Mouse (Mus musculus) bone marrow macrophage, adult 2 months (primary cell): ENCODE measurements around the gene Nmnat2. TPM values are rescaled to one million over a fixed set of nuclear protein-coding genes. Genes with fewer than 3 reads are reported as not detected.

Source experiments
- H3K27ac ChIP-seq: 2 replicates; pipeline ENCODE4 v1.5.1; 2012; ENCODE audit warnings: low read depth, low read length; ENCODE audit not compliant: insufficient read depth
- H3K4me1 ChIP-seq: 2 replicates; pipeline ENCODE4 v1.6.1; 2012; ENCODE audit warnings: low read length; ENCODE audit not compliant: control insufficient read depth, insufficient read depth
- H3K4me3 ChIP-seq: 2 replicates; pipeline ENCODE4 v1.5.1; 2012; ENCODE audit warnings: mild to moderate bottlenecking, low read length, moderate library complexity; ENCODE audit not compliant: insufficient read depth
- CTCF ChIP-seq: IDR thresholded peaks from 2 replicates; pipeline ENCODE4 v1.5.1; 2012; ENCODE audit warnings: low read depth, mild to moderate bottlenecking, low read length, moderate library complexity
- POLR2A ChIP-seq: IDR thresholded peaks from 2 replicates; pipeline ENCODE4 v1.6.1; 2012; ENCODE audit warnings: mild to moderate bottlenecking, low read depth, low read length, borderline replicate concordance
- polyA plus RNA-seq: library from polyadenylated mRNA; stranded (reverse); fragments of >200 nt; gene quantifications from 2 replicates; pipeline ENCODE4 v1.2.4, GENCODE M21; 2012; ENCODE audit not compliant: missing spikeins, insufficient read depth, insufficient read length

Gene Nmnat2
- polyA plus RNA-seq, 1 experiment = not detected

- Histone ChIP-seq H3K27ac (no peak overlapping the region), H3K4me1 (no peaks in the 10 kb centered on the region), H3K4me3 (no peak overlapping the region)
- TF ChIP-seq POLR2A (no peak), CTCF (no peak)
Measured at GRCm38 (mm10) chr1:152954167-152954566, 626 bp upstream of the Nmnat2 start.

GRCm38 (mm10) chr1:152955564-152956211 is 895 bp downstream of the Nmnat2 start:
- TF ChIP-seq POLR2A (no peak), CTCF (no peak)
- H3K27ac ChIP-seq = no peak overlapping the region
- no peak overlapping the region for H3K4me3 ChIP-seq
- no peaks in the 10 kb centered on the region for H3K4me1 ChIP-seq

GRCm38 (mm10) chr1:152956221-152956620 is 1.4 kb downstream of the Nmnat2 start:
- no peak overlapping the region for H3K4me3 ChIP-seq
- no peak for TF ChIP-seq CTCF
- no peaks in the 10 kb centered on the region for H3K4me1 ChIP-seq
- no peak overlapping the region for H3K27ac ChIP-seq

- H3K4me3 ChIP-seq = no peak overlapping the region
- TF ChIP-seq POLR2A (no peak), CTCF (no peak)
- H3K27ac ChIP-seq = no peak overlapping the region
- H3K4me1 ChIP-seq = no peaks in the 10 kb centered on the region
Measured at GRCm38 (mm10) chr1:152964344-152964743, 9.6 kb downstream of the Nmnat2 start.

GRCm38 (mm10) chr1:152966222-152966621 is 11.4 kb downstream of the Nmnat2 start:
- no peaks in the 10 kb centered on the region for H3K4me1 ChIP-seq
- no peak overlapping the region for H3K4me3 ChIP-seq
- TF ChIP-seq POLR2A = no peak
- TF ChIP-seq CTCF = no peak
- H3K27ac ChIP-seq = no peak overlapping the region

GRCm38 (mm10) chr1:152966686-152967085 is 11.9 kb downstream of the Nmnat2 start:
- TF ChIP-seq CTCF (no peak), POLR2A (no peak)
- H3K4me3 ChIP-seq = no peak overlapping the region
- H3K27ac ChIP-seq = no peak overlapping the region
- H3K4me1 ChIP-seq = no peaks in the 10 kb centered on the region

- TF ChIP-seq CTCF (no peak), POLR2A (no peak)
- Histone ChIP-seq H3K4me1 (no peaks in the 10 kb centered on the region), H3K4me3 (no peak overlapping the region), H3K27ac (no peak overlapping the region)
Measured at GRCm38 (mm10) chr1:152969081-152969480, 14.3 kb downstream of the Nmnat2 start.

GRCm38 (mm10) chr1:152972957-152973356 is 18.2 kb downstream of the Nmnat2 start:
- Histone ChIP-seq H3K4me3 (no peak overlapping the region), H3K27ac (no peak overlapping the region), H3K4me1 (no peaks in the 10 kb centered on the region)
- TF ChIP-seq POLR2A (no peak), CTCF (no peak)

GRCm38 (mm10) chr1:152973421-152973820 is 18.6 kb downstream of the Nmnat2 start:
- H3K4me1 ChIP-seq = no peaks in the 10 kb centered on the region
- no peak for TF ChIP-seq POLR2A
- no peak for TF ChIP-seq CTCF
- no peak overlapping the region for H3K4me3 ChIP-seq
- no peak overlapping the region for H3K27ac ChIP-seq

GRCm38 (mm10) chr1:152973861-152974260 is 19.1 kb downstream of the Nmnat2 start:
- no peak for TF ChIP-seq POLR2A
- no peak for TF ChIP-seq CTCF
- H3K4me3 ChIP-seq = no peak overlapping the region
- no peak overlapping the region for H3K27ac ChIP-seq
- no peaks in the 10 kb centered on the region for H3K4me1 ChIP-seq

GRCm38 (mm10) chr1:152975144-152975543 is 20.4 kb downstream of the Nmnat2 start:
- H3K27ac ChIP-seq = no peak overlapping the region
- no peak for TF ChIP-seq POLR2A
- TF ChIP-seq CTCF = no peak
- no peaks in the 10 kb centered on the region for H3K4me1 ChIP-seq
- no peak overlapping the region for H3K4me3 ChIP-seq
